Mouse (Mus musculus) liver, embryonic 11.5 days (tissue): ENCODE data around the gene Rnf186. TPM values are rescaled to one million over a fixed set of nuclear protein-coding genes. Genes with fewer than 3 reads are reported as not detected.

Experiments used
- ATAC-seq: fragments of 200-750 bp; cut with Nextera tagmentation; replicated peaks from 2 replicates; pipeline ENCODE4 v1.8.0; 2017; ENCODE audit warnings: moderate number of reproducible peaks, mild to moderate bottlenecking, moderate TSS enrichment, moderate library complexity; ENCODE audit not compliant: low FRiP score
- DNase-seq: peaks from one replicate; pipeline ENCODE4 v3.0.0-alpha.2; 2017; ENCODE audit warnings: low spot score
- H3K27ac ChIP-seq: fragments of 300-500 bp; sonication (generic); 2 replicates; pipeline ENCODE4 v1.5.1; 2014; ENCODE audit warnings: mild to moderate bottlenecking, low read depth, low read length, control low read depth
- H3K27me3 ChIP-seq: fragments of 300-500 bp; sonication (generic); replicated peaks from 2 replicates; pipeline ENCODE4 v1.6.1; 2014; ENCODE audit warnings: low read length, mixed read lengths; ENCODE audit not compliant: control insufficient read depth, insufficient read depth
- H3K36me3 ChIP-seq: fragments of 300-500 bp; sonication (generic); 2 replicates; pipeline ENCODE4 v1.6.1; 2014; ENCODE audit warnings: mild to moderate bottlenecking, low read length, moderate library complexity, mixed read lengths; ENCODE audit not compliant: control insufficient read depth, insufficient read depth
- H3K4me1 ChIP-seq: fragments of 300-500 bp; sonication (generic); replicated peaks from 2 replicates; pipeline ENCODE4 v1.6.1; 2014; ENCODE audit warnings: low read length, mixed read lengths; ENCODE audit not compliant: control insufficient read depth, insufficient read depth
- H3K4me2 ChIP-seq: fragments of 300-500 bp; sonication (generic); 2 replicates; pipeline ENCODE4 v1.6.1; 2014; ENCODE audit warnings: mild to moderate bottlenecking, control low read depth, moderate library complexity
- H3K4me3 ChIP-seq: fragments of 300-500 bp; sonication (generic); 2 replicates; pipeline ENCODE4 v1.5.1; 2014; ENCODE audit warnings: low read depth, low read length, control low read depth
- H3K9ac ChIP-seq: fragments of 300-500 bp; sonication (generic); 2 replicates; pipeline ENCODE4 v1.6.1; 2014; ENCODE audit warnings: low read depth, low read length, control low read depth
- H3K9me3 ChIP-seq: fragments of 300-500 bp; sonication (generic); 2 replicates; pipeline ENCODE4 v1.6.1; 2016; ENCODE audit warnings: low read length, inconsistent platforms, mixed read lengths; ENCODE audit not compliant: control insufficient read depth
- WGBS: fragments of 180-500 bp; shearing (Covaris S2); extraction: QIAGEN DNeasy Blood & Tissue Kit; methylation state at CpG from one replicate; pipeline ENCODE4 v1.1.7; 2014; 5-methylcytosine and 5-hydroxymethylcytosine counted together
- polyA plus RNA-seq: library from polyadenylated mRNA; unstranded; fragments of >200 nt; fragmentation: Nextera tagmentation; extraction: Ambion mirVana; gene quantifications from 2 replicates; pipeline ENCODE4 v1.2.1, GENCODE M21; 2014

Gene Rnf186
- polyA plus RNA-seq, 1 experiment from 2014 or later, result not detected

- no peaks in the 10 kb centered on the region for H3K36me3 ChIP-seq
- H3K27me3 ChIP-seq, result no peaks in the 10 kb centered on the region
- ATAC-seq, result no peak
- no peak overlapping the region for H3K27ac ChIP-seq
- DNase-seq, result no peak
- H3K4me2 ChIP-seq, result no peak overlapping the region
- no peak overlapping the region for H3K9ac ChIP-seq
- no peak overlapping the region for H3K4me3 ChIP-seq
- no peaks in the 10 kb centered on the region for H3K9me3 ChIP-seq
- H3K4me1 ChIP-seq, result no peaks in the 10 kb centered on the region
- 70% methylated on average over 5 of the region's 5 CpGs for WGBS
Observed at GRCm38 (mm10) chr4:138996410-138996809, 29.5 kb downstream of the Rnf186 start.

- H3K4me1 ChIP-seq, result no peaks in the 10 kb centered on the region
- ATAC-seq, result no peak
- DNase-seq, result no peak
- WGBS, result 76% methylated on average over 4 of the region's 4 CpGs
- no peak overlapping the region for H3K4me2 ChIP-seq
- H3K27ac ChIP-seq, result no peak overlapping the region
- no peaks in the 10 kb centered on the region for H3K36me3 ChIP-seq
- H3K9ac ChIP-seq, result no peak overlapping the region
- no peak overlapping the region for H3K4me3 ChIP-seq
- no peaks in the 10 kb centered on the region for H3K9me3 ChIP-seq
- no peaks in the 10 kb centered on the region for H3K27me3 ChIP-seq
Observed at GRCm38 (mm10) chr4:138997121-138997520, 30.2 kb downstream of the Rnf186 start.

GRCm38 (mm10) chr4:138998611-138999010 lies 31.7 kb downstream of the Rnf186 start:
- H3K27me3 ChIP-seq, result no peaks in the 10 kb centered on the region
- no peak overlapping the region for H3K4me3 ChIP-seq
- H3K4me1 ChIP-seq, result no peaks in the 10 kb centered on the region
- H3K9me3 ChIP-seq, result no peaks in the 10 kb centered on the region
- no peaks in the 10 kb centered on the region for H3K36me3 ChIP-seq
- H3K27ac ChIP-seq, result no peak overlapping the region
- DNase-seq, result no peak
- no peak for ATAC-seq
- 83% methylated on average over 11 of the region's 11 CpGs for WGBS
- H3K9ac ChIP-seq, result no peak overlapping the region
- no peak overlapping the region for H3K4me2 ChIP-seq

- H3K27me3 ChIP-seq, result no peaks in the 10 kb centered on the region
- no peaks in the 10 kb centered on the region for H3K9me3 ChIP-seq
- DNase-seq (no peak), ATAC-seq (no peak)
- no peaks in the 10 kb centered on the region for H3K36me3 ChIP-seq
- no peak overlapping the region for H3K4me2 ChIP-seq
- H3K27ac ChIP-seq, result no peak overlapping the region
- no peaks in the 10 kb centered on the region for H3K4me1 ChIP-seq
- no peak overlapping the region for H3K9ac ChIP-seq
- no peak overlapping the region for H3K4me3 ChIP-seq
- WGBS, result 50% methylated on average over 2 of the region's 2 CpGs
Observed at GRCm38 (mm10) chr4:139001026-139001425, 34.1 kb downstream of the Rnf186 start.

GRCm38 (mm10) chr4:139001433-139001832 lies 34.5 kb downstream of the Rnf186 start:
- 26% methylated on average over 6 of the region's 6 CpGs for WGBS
- DNase-seq (no peak), ATAC-seq (no peak)
- Histone ChIP-seq H3K4me3 (no peak overlapping the region), H3K36me3 (no peaks in the 10 kb centered on the region), H3K9ac (no peak overlapping the region), H3K4me2 (no peak overlapping the region), H3K4me1 (no peaks in the 10 kb centered on the region), H3K27me3 (no peaks in the 10 kb centered on the region), H3K9me3 (no peaks in the 10 kb centered on the region), H3K27ac (no peak overlapping the region)

DNA sequence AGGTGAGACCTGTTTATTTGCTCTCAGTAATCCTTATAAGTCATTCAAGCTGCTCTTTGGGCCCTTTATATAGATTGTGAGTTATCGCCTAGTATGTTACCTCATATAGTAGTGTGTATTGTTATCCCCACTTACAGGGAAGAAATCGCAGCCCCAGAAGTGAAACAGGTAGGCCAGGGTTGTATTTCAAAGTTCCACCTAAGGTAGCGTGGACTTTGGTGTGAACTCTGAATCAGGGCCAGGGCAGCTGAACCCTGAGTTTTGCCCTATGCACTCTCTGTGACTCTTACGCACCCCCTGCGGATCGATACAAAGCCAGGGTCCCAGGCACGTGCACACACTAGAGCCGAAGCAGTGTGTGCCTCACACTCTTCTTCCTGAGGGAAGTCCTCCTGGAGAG lies 37.2 kb downstream of the Rnf186 start:
- no peak overlapping the region for H3K4me3 ChIP-seq
- no peak overlapping the region for H3K4me2 ChIP-seq
- no peak for DNase-seq
- H3K9ac ChIP-seq, result no peak overlapping the region
- H3K9me3 ChIP-seq, result no peaks in the 10 kb centered on the region
- no peak for ATAC-seq
- H3K27me3 ChIP-seq, result no peaks in the 10 kb centered on the region
- no peaks in the 10 kb centered on the region for H3K36me3 ChIP-seq
- 79% methylated on average over 8 of the region's 8 CpGs for WGBS
- H3K4me1 ChIP-seq, result no peaks in the 10 kb centered on the region
- H3K27ac ChIP-seq, result no peak overlapping the region

- no peak for DNase-seq
- Histone ChIP-seq H3K27me3 (no peaks in the 10 kb centered on the region), H3K4me2 (no peak overlapping the region), H3K9ac (no peak overlapping the region), H3K4me3 (no peak overlapping the region), H3K4me1 (no peaks in the 10 kb centered on the region), H3K27ac (no peak overlapping the region), H3K36me3 (no peaks in the 10 kb centered on the region), H3K9me3 (no peaks in the 10 kb centered on the region)
- no peak for ATAC-seq
- WGBS, result 65% methylated on average over 6 of the region's 6 CpGs
Observed at GRCm38 (mm10) chr4:139005214-139005613, 38.3 kb downstream of the Rnf186 start.

DNA sequence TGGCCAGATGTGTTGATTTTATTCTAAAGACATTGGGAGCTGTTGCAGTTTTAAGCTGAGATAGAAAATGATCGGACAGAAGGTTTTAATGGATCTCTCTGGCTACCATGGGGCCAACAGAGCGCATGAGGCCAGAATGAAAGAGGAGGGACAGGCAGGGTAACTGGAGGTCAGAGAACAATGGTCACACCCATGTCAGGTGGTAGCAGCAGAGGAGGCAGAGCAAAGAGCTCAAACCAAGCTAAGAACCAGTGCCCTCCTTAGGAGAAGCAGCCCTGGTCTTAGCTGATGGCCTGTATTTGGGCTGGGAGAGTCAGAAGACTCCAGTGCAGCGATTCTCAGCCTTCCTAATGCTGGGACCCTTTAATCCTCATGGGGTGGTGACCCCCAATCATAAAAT lies 40.4 kb downstream of the Rnf186 start:
- Histone ChIP-seq H3K4me1 (no peaks in the 10 kb centered on the region), H3K9ac (no peak overlapping the region), H3K27me3 (no peaks in the 10 kb centered on the region), H3K9me3 (no peaks in the 10 kb centered on the region), H3K4me2 (no peak overlapping the region), H3K4me3 (no peak overlapping the region), H3K36me3 (no peaks in the 10 kb centered on the region), H3K27ac (no peak overlapping the region)
- DNase-seq, result no peak
- WGBS, result 85% methylated on average over 3 of the region's 3 CpGs
- no peak for ATAC-seq

GRCm38 (mm10) chr4:139007981-139008536 lies 41.1 kb downstream of the Rnf186 start:
- H3K4me3 ChIP-seq, result no peak overlapping the region
- ATAC-seq, result no peak
- no peaks in the 10 kb centered on the region for H3K4me1 ChIP-seq
- H3K27me3 ChIP-seq, result no peaks in the 10 kb centered on the region
- no peak overlapping the region for H3K27ac ChIP-seq
- H3K4me2 ChIP-seq, result no peak overlapping the region
- no peaks in the 10 kb centered on the region for H3K36me3 ChIP-seq
- WGBS, result 44% methylated on average over 6 of the region's 6 CpGs
- no peak for DNase-seq
- H3K9ac ChIP-seq, result no peak overlapping the region
- no peaks in the 10 kb centered on the region for H3K9me3 ChIP-seq
